Mouse (Mus musculus) embryonic facial prominence, embryonic 13.5 days (tissue): Measurements from ENCODE around the gene Sapcd2. TPM values are rescaled to one million over a fixed set of nuclear protein-coding genes. Genes with fewer than 3 reads are reported as not detected.

Experiments
- ATAC-seq: fragments of 200-750 bp; cut with Nextera tagmentation; 2 replicates; pipeline ENCODE4 v1.8.0; 2017; ENCODE audit warnings: low read depth; ENCODE audit not compliant: insufficient number of reproducible peaks, insufficient read depth, low FRiP score, low TSS enrichment
- H3K27ac ChIP-seq: fragments of 300-500 bp; sonication (generic); 2 replicates; pipeline ENCODE4 v1.5.1; 2015; ENCODE audit warnings: moderate library complexity, mild to moderate bottlenecking, inconsistent platforms
- H3K27me3 ChIP-seq: fragments of 300-500 bp; sonication (generic); 2 replicates; pipeline ENCODE4 v1.6.1; 2015; ENCODE audit warnings: mild to moderate bottlenecking, inconsistent platforms
- H3K36me3 ChIP-seq: fragments of 300-500 bp; sonication (generic); 2 replicates; pipeline ENCODE4 v1.6.1; 2015; ENCODE audit warnings: mild to moderate bottlenecking, inconsistent platforms
- H3K4me1 ChIP-seq: fragments of 300-500 bp; sonication (generic); 2 replicates; pipeline ENCODE4 v1.6.1; 2015; ENCODE audit warnings: inconsistent platforms
- H3K4me2 ChIP-seq: fragments of 300-500 bp; sonication (generic); 2 replicates; pipeline ENCODE4 v1.6.1; 2015; ENCODE audit warnings: moderate library complexity, mild to moderate bottlenecking, inconsistent platforms
- H3K4me3 ChIP-seq: fragments of 300-500 bp; sonication (generic); 2 replicates; pipeline ENCODE4 v1.5.1; 2015; ENCODE audit warnings: mild to moderate bottlenecking, inconsistent platforms
- H3K9ac ChIP-seq: fragments of 300-500 bp; sonication (generic); 2 replicates; pipeline ENCODE4 v1.6.1; 2015; ENCODE audit warnings: mild to moderate bottlenecking, inconsistent platforms
- H3K9me3 ChIP-seq: fragments of 300-500 bp; sonication (generic); 2 replicates; pipeline ENCODE4 v1.6.1; 2016; ENCODE audit warnings: inconsistent platforms
- WGBS: fragments of 180-500 bp; shearing (Covaris S2); methylation state at CpG from one replicate; pipeline ENCODE4 v1.1.7; 2015; ENCODE audit warnings: mixed read lengths; 5-methylcytosine and 5-hydroxymethylcytosine counted together
- polyA plus RNA-seq: library from polyadenylated mRNA; unstranded; fragments of >200 nt; fragmentation: Nextera tagmentation; extraction: Ambion mirVana; gene quantifications from 2 replicates; pipeline ENCODE4 v1.2.1, GENCODE M21; 2015

Sapcd2 gene
- polyA plus RNA-seq = 38.9 and 47.9 TPM in 2 replicates

GRCm38 (mm10) chr2:25371764-25372643, at the start of gene Sapcd2:
Sapcd2 (plus strand) TSS chr2:25372321.
- peak within 1 kb of the TSS; percentile 92 for H3K27ac ChIP-seq
- H3K9ac ChIP-seq = peak within 1 kb of the TSS; percentile 76
- peak; percentile 91 for ATAC-seq
- H3K4me1 ChIP-seq = peaks cover 29% of the 10 kb centered on the region
- peak within 1 kb of the TSS; percentile 98 for H3K4me2 ChIP-seq
- H3K4me3 ChIP-seq = peak within 1 kb of the TSS; percentile 75
- under 1% methylated on average over 65 of the region's 65 CpGs for WGBS
- H3K27me3 ChIP-seq = no peaks in the 10 kb centered on the region; the same call in 1 of the 2 replicates
- H3K36me3 ChIP-seq = peaks cover 22% of the 10 kb centered on the region
- H3K9me3 ChIP-seq = no peaks in the 10 kb centered on the region

GRCm38 (mm10) chr2:25326036-25326435, 46.1 kb upstream of the Sapcd2 start:
- H3K9me3 ChIP-seq = no peaks in the 10 kb centered on the region
- no peaks in the 10 kb centered on the region for H3K36me3 ChIP-seq
- H3K4me3 ChIP-seq = no peak overlapping the region
- no peak for ATAC-seq
- H3K4me2 ChIP-seq = no peak overlapping the region
- no peak overlapping the region for H3K27ac ChIP-seq
- H3K4me1 ChIP-seq = peaks cover under 1% of the 10 kb centered on the region
- 63% methylated on average over 2 of the region's 2 CpGs for WGBS
- H3K9ac ChIP-seq = no peak overlapping the region
- H3K27me3 ChIP-seq = peaks cover 5% of the 10 kb centered on the region

GRCm38 (mm10) chr2:25328440-25328839, 43.7 kb upstream of the Sapcd2 start:
- H3K36me3 ChIP-seq = no peaks in the 10 kb centered on the region
- no peaks in the 10 kb centered on the region for H3K9me3 ChIP-seq
- no peak for ATAC-seq
- WGBS = 37% methylated on average over 7 of the region's 7 CpGs
- no peak overlapping the region for H3K9ac ChIP-seq
- H3K4me3 ChIP-seq = no peak overlapping the region
- H3K4me1 ChIP-seq = peaks cover 12% of the 10 kb centered on the region
- no peak overlapping the region for H3K27ac ChIP-seq
- H3K27me3 ChIP-seq = peaks cover 3% of the 10 kb centered on the region; the same call in 1 of the 2 replicates
- H3K4me2 ChIP-seq = no peak overlapping the region

- 67% methylated on average over 9 of the region's 9 CpGs for WGBS
- ATAC-seq = no peak
- H3K4me1 ChIP-seq = peaks cover 19% of the 10 kb centered on the region
- H3K4me3 ChIP-seq = peak overlapping the region; percentile 82
- H3K36me3 ChIP-seq = peaks cover 27% of the 10 kb centered on the region
- peaks cover 2% of the 10 kb centered on the region; the same call in 1 of the 2 replicates for H3K27me3 ChIP-seq
- H3K9ac ChIP-seq = peak overlapping the region; percentile 94
- peak overlapping the region; percentile 90 for H3K4me2 ChIP-seq
- no peak overlapping the region for H3K27ac ChIP-seq
- no peaks in the 10 kb centered on the region for H3K9me3 ChIP-seq
Observed at GRCm38 (mm10) chr2:25331470-25331869, 40.7 kb upstream of the Sapcd2 start.

GRCm38 (mm10) chr2:25332286-25333160, 39.6 kb upstream of the Sapcd2 start, which contains the start of gene Man1b1:
Man1b1 (plus strand) TSS chr2:25332338.
- peaks cover 19% of the 10 kb centered on the region for H3K4me1 ChIP-seq
- H3K27ac ChIP-seq = peak within 1 kb of the TSS; percentile 87
- ATAC-seq = peak; percentile 95
- H3K9ac ChIP-seq = peak within 1 kb of the TSS; percentile 94
- peak within 1 kb of the TSS; percentile 90 for H3K4me2 ChIP-seq
- under 1% methylated on average over 78 of the region's 78 CpGs for WGBS
- H3K27me3 ChIP-seq = no peaks in the 10 kb centered on the region
- H3K9me3 ChIP-seq = no peaks in the 10 kb centered on the region
- H3K4me3 ChIP-seq = peak within 1 kb of the TSS; percentile 82
- H3K36me3 ChIP-seq = peaks cover 37% of the 10 kb centered on the region

GRCm38 (mm10) chr2:25333569-25333968, 38.6 kb upstream of the Sapcd2 start:
- Histone ChIP-seq H3K36me3 (peaks cover 48% of the 10 kb centered on the region), H3K4me2 (peak overlapping the region; percentile 90), H3K27ac (no peak overlapping the region), H3K9ac (peak overlapping the region; percentile 94), H3K27me3 (no peaks in the 10 kb centered on the region), H3K4me1 (peaks cover 19% of the 10 kb centered on the region), H3K9me3 (no peaks in the 10 kb centered on the region), H3K4me3 (peak overlapping the region; percentile 82)
- WGBS = 77% methylated on average over 2 of the region's 2 CpGs
- ATAC-seq = no peak

GRCm38 (mm10) chr2:25338303-25338702, 33.8 kb upstream of the Sapcd2 start:
- no peaks in the 10 kb centered on the region for H3K9me3 ChIP-seq
- peaks cover 8% of the 10 kb centered on the region for H3K4me1 ChIP-seq
- H3K27ac ChIP-seq = no peak overlapping the region
- no peak overlapping the region for H3K9ac ChIP-seq
- H3K4me2 ChIP-seq = no peak overlapping the region
- H3K27me3 ChIP-seq = no peaks in the 10 kb centered on the region
- WGBS = 94% methylated on average over 6 of the region's 6 CpGs
- ATAC-seq = no peak
- no peak overlapping the region for H3K4me3 ChIP-seq
- H3K36me3 ChIP-seq = peaks cover 87% of the 10 kb centered on the region

- no peak overlapping the region for H3K9ac ChIP-seq
- H3K9me3 ChIP-seq = no peaks in the 10 kb centered on the region
- ATAC-seq = no peak
- no peak overlapping the region for H3K4me2 ChIP-seq
- no peak overlapping the region for H3K4me3 ChIP-seq
- no peaks in the 10 kb centered on the region for H3K27me3 ChIP-seq
- H3K36me3 ChIP-seq = peaks cover 97% of the 10 kb centered on the region
- WGBS = 94% methylated on average over 7 of the region's 7 CpGs
- H3K4me1 ChIP-seq = no peaks in the 10 kb centered on the region
- no peak overlapping the region for H3K27ac ChIP-seq
Observed at GRCm38 (mm10) chr2:25348162-25348561, 24.0 kb upstream of the Sapcd2 start.

GRCm38 (mm10) chr2:25349499-25349898, 22.6 kb upstream of the Sapcd2 start:
- Histone ChIP-seq H3K36me3 (peaks cover 90% of the 10 kb centered on the region), H3K4me3 (no peak overlapping the region), H3K27ac (no peak overlapping the region), H3K9me3 (no peaks in the 10 kb centered on the region), H3K4me2 (no peak overlapping the region), H3K27me3 (no peaks in the 10 kb centered on the region), H3K4me1 (no peaks in the 10 kb centered on the region), H3K9ac (no peak overlapping the region)
- ATAC-seq = no peak
- 96% methylated on average over 4 of the region's 4 CpGs for WGBS

GRCm38 (mm10) chr2:25350701-25351100, 21.4 kb upstream of the Sapcd2 start:
- H3K27me3 ChIP-seq = no peaks in the 10 kb centered on the region
- H3K4me1 ChIP-seq = peaks cover 11% of the 10 kb centered on the region
- no peak overlapping the region for H3K9ac ChIP-seq
- ATAC-seq = no peak
- H3K9me3 ChIP-seq = no peaks in the 10 kb centered on the region
- no peak overlapping the region for H3K4me2 ChIP-seq
- peaks cover 82% of the 10 kb centered on the region for H3K36me3 ChIP-seq
- 93% methylated on average over 3 of the region's 3 CpGs for WGBS
- H3K4me3 ChIP-seq = no peak overlapping the region
- no peak overlapping the region for H3K27ac ChIP-seq

GRCm38 (mm10) chr2:25354211-25354610, 17.9 kb upstream of the Sapcd2 start:
- H3K9ac ChIP-seq = no peak overlapping the region
- 88% methylated on average over 6 of the region's 6 CpGs for WGBS
- H3K27me3 ChIP-seq = no peaks in the 10 kb centered on the region
- no peak overlapping the region for H3K27ac ChIP-seq
- H3K4me3 ChIP-seq = no peak overlapping the region
- peaks cover 26% of the 10 kb centered on the region for H3K4me1 ChIP-seq
- H3K4me2 ChIP-seq = no peak overlapping the region
- ATAC-seq = no peak
- peaks cover 50% of the 10 kb centered on the region for H3K36me3 ChIP-seq
- no peaks in the 10 kb centered on the region for H3K9me3 ChIP-seq
